In the genomic region with DNA sequence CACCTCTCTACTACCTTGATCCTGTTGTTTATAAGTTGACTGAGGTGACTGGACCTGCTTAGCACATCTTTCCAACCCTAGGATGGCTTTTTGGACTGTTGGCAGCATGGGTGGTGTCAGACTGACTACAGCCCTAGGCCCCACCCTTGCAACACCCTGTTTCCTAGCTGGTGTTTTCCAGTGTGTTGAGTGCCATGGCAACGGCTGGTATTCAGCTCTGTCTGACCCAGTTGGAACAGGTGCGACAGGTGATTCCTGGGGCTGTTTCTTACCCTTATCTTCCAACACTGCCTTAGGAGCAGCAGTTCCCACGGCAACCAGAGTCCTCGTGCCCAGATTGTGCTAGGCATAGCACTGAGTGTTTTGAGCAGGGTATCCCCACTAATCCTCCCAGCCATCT, we compare ENCODE assay signal across 10 mouse cellular contexts. TPM values are rescaled to one million over a fixed set of nuclear protein-coding genes. Genes with fewer than 3 reads are reported as not detected.
A peak's percentile ranks its signal among the peaks of the same experiment; 100 is the strongest.
DNase-seq lines count a peak whose midpoint lies in the region; ATAC-seq and TF ChIP-seq lines count a peak whose summit lies in the region.
"Had no signal": no experiment of that assay in that cellular context is flagged by ENCODE, and none has a peak within 500 bp of the region (broad histone marks: within the 10 kb centered on the region; RNA-seq: fewer than 3 reads in every experiment).

No protein-coding gene starts in this region.

- 66% methylated on average over 4 of the region's 4 CpGs for WGBS in liver, postnatal 0 days (ENCODE audit: insufficient replicate concordance)
- WGBS in intestine, embryonic 15.5 days, result 48% methylated on average over 4 of the region's 4 CpGs
- 70% methylated on average over 4 of the region's 4 CpGs for WGBS in neural tube, embryonic 13.5 days

- H3K27ac ChIP-seq in liver, postnatal 0 days (ENCODE audit: low read depth), result no peak overlapping the region
- peak overlapping the region; percentile 69; the same call in 1 of the 2 replicates for H3K27ac ChIP-seq in intestine, embryonic 15.5 days
- no peak overlapping the region for H3K27ac ChIP-seq in neural tube, embryonic 13.5 days (replicated peaks)

- no peaks in the 10 kb centered on the region for H3K9me3 ChIP-seq in liver, postnatal 0 days (ENCODE audit: low read length)
- no peaks in the 10 kb centered on the region for H3K9me3 ChIP-seq in intestine, embryonic 15.5 days
- no peaks in the 10 kb centered on the region for H3K9me3 ChIP-seq in neural tube, embryonic 13.5 days

- no peak for TF ChIP-seq CTCF in liver, postnatal 0 days (IDR thresholded peaks at IDR 0.05; ENCODE audit: low read depth)

- no peak for ATAC-seq in CD4-positive, CD25-positive, alpha-beta regulatory T cell, adult 4 months
- no peak for ATAC-seq in liver, postnatal 0 days
- ATAC-seq in intestine, embryonic 15.5 days, result no peak
- ATAC-seq in neural tube, embryonic 13.5 days (ENCODE audit: low read depth), result no peak

- TF ChIP-seq EP300 in liver, postnatal 0 days (IDR thresholded peaks at IDR 0.05; ENCODE audit: low read depth), result no peak

- H3K4me3 ChIP-seq in liver, postnatal 0 days (ENCODE audit: low read depth, low read length), result no peak overlapping the region
- H3K4me3 ChIP-seq in intestine, embryonic 15.5 days (replicated peaks), result 0 out of 2 replicates have a peak overlapping the region, but pooled peaks have one; percentile 92
- H3K4me3 ChIP-seq in neural tube, embryonic 13.5 days, result peak overlapping the region; percentile 84
- H3K4me3 ChIP-seq: myocyte had no signal

- peaks cover 17% of the 10 kb centered on the region for H3K27me3 ChIP-seq in liver, postnatal 0 days (ENCODE audit: insufficient read depth, low read length)
- H3K27me3 ChIP-seq in intestine, embryonic 15.5 days (replicated peaks), result no peaks in the 10 kb centered on the region
- H3K27me3 ChIP-seq in neural tube, embryonic 13.5 days, result no peaks in the 10 kb centered on the region

- H3K9ac ChIP-seq in liver, postnatal 0 days (replicated peaks), result no peak overlapping the region
- H3K9ac ChIP-seq in intestine, embryonic 15.5 days, result no peak overlapping the region
- H3K9ac ChIP-seq in neural tube, embryonic 13.5 days, result peak overlapping the region; percentile 3; the same call in 1 of the 2 replicates

- H3K4me2 ChIP-seq in liver, postnatal 0 days (ENCODE audit: low read depth, low read length), result peak overlapping the region; percentile 94; the same call in 1 of the 2 replicates
- H3K4me2 ChIP-seq in intestine, embryonic 15.5 days (replicated peaks), result peak overlapping the region; percentile 83
- H3K4me2 ChIP-seq in neural tube, embryonic 13.5 days, result peak overlapping the region; percentile 74

- H3K4me1 ChIP-seq in liver, postnatal 0 days (ENCODE audit: insufficient read depth), result peaks cover 51% of the 10 kb centered on the region
- H3K4me1 ChIP-seq in intestine, embryonic 15.5 days (replicated peaks), result peaks cover 49% of the 10 kb centered on the region
- peaks cover 87% of the 10 kb centered on the region for H3K4me1 ChIP-seq in neural tube, embryonic 13.5 days (replicated peaks)

- peak; percentile 59 for DNase-seq in CD4-positive, CD25-positive, alpha-beta regulatory T cell, adult 2 months (ENCODE audit: low read depth, low spot score)
- DNase-seq in liver, postnatal 0 days, result no peak
- DNase-seq in liver, result no peak
- no peak for DNase-seq in testis, postnatal 10 days (ENCODE audit: low spot score)
- no peak for DNase-seq in adrenal gland, adult 18-20 months (ENCODE audit: low spot score in 2 of 2)

- H3K36me3 ChIP-seq in liver, postnatal 0 days (replicated peaks; ENCODE audit: insufficient read depth, low read length), result no peaks in the 10 kb centered on the region
- no peaks in the 10 kb centered on the region for H3K36me3 ChIP-seq in intestine, embryonic 15.5 days
- H3K36me3 ChIP-seq in neural tube, embryonic 13.5 days, result no peaks in the 10 kb centered on the region

RNA-seq across cellular contexts. Expression of gene Fam102a, which starts 3.3 kb away (rescaled TPM):
- 10 to 100 TPM; 50.6 to 55.5 TPM for polyA plus RNA-seq in CD4-positive, CD25-positive, alpha-beta regulatory T cell, adult 4 months (2017; shearing (Covaris generic))
- polyA plus RNA-seq in liver, postnatal 0 days (2015; fragmentation: Nextera tagmentation; extraction: Ambion mirVana), result 4.8 and 6.1 TPM in 2 replicates
- 9.7 and 9.8 TPM in 2 replicates for polyA plus RNA-seq in intestine, embryonic 15.5 days (2015; fragmentation: Nextera tagmentation; extraction: Ambion mirVana)
- 7.9 and 9.1 TPM in 2 replicates for polyA plus RNA-seq in neural tube, embryonic 13.5 days (2015; fragmentation: Nextera tagmentation; extraction: Ambion mirVana)
- 10 to 100 TPM; 27.4 to 41.0 TPM for total RNA-seq in adrenal gland, adult 18-20 months (2021)

RNA-seq across cellular contexts. Expression of gene Dpm2, which starts 32.2 kb away (rescaled TPM):
- 100 to 1,000 TPM; 131 to 166 TPM for polyA plus RNA-seq in CD4-positive, CD25-positive, alpha-beta regulatory T cell, adult 4 months (2017; shearing (Covaris generic))
- 37.0 and 41.7 TPM in 2 replicates for polyA plus RNA-seq in liver, postnatal 0 days (2015; fragmentation: Nextera tagmentation; extraction: Ambion mirVana)
- polyA plus RNA-seq in intestine, embryonic 15.5 days (2015; fragmentation: Nextera tagmentation; extraction: Ambion mirVana), result 115 and 121 TPM in 2 replicates
- polyA plus RNA-seq in neural tube, embryonic 13.5 days (2015; fragmentation: Nextera tagmentation; extraction: Ambion mirVana), result 128 and 143 TPM in 2 replicates
- 10 to 100 TPM; 49.7 to 58.0 TPM for total RNA-seq in adrenal gland, adult 18-20 months (2021)

RNA-seq across cellular contexts. Expression of gene Pip5kl1, which starts 36.1 kb away (rescaled TPM):
- polyA plus RNA-seq in CD4-positive, CD25-positive, alpha-beta regulatory T cell, adult 4 months (2017; shearing (Covaris generic)), result not detected
- not detected in 2 replicates for polyA plus RNA-seq in liver, postnatal 0 days (2015; fragmentation: Nextera tagmentation; extraction: Ambion mirVana)
- polyA plus RNA-seq in intestine, embryonic 15.5 days (2015; fragmentation: Nextera tagmentation; extraction: Ambion mirVana), result 0.56 and 0.69 TPM in 2 replicates
- polyA plus RNA-seq in neural tube, embryonic 13.5 days (2015; fragmentation: Nextera tagmentation; extraction: Ambion mirVana), result 9.2 and 9.4 TPM in 2 replicates
- total RNA-seq in adrenal gland, adult 18-20 months (2021), result not detected
- total RNA-seq: hematopoietic stem cell, adult 5-6 weeks had no signal

RNA-seq across cellular contexts. Expression of gene 9430097D07Rik, which starts 37.0 kb away (rescaled TPM):
- not detected for polyA plus RNA-seq in CD4-positive, CD25-positive, alpha-beta regulatory T cell, adult 4 months (2017; shearing (Covaris generic))
- polyA plus RNA-seq in liver, postnatal 0 days (2015; fragmentation: Nextera tagmentation; extraction: Ambion mirVana), result not detected in 2 replicates
- not detected in 2 replicates for polyA plus RNA-seq in intestine, embryonic 15.5 days (2015; fragmentation: Nextera tagmentation; extraction: Ambion mirVana)
- 0.50 and 0.71 TPM in 2 replicates for polyA plus RNA-seq in neural tube, embryonic 13.5 days (2015; fragmentation: Nextera tagmentation; extraction: Ambion mirVana)
- total RNA-seq in adrenal gland, adult 18-20 months (2021), result not detected
- total RNA-seq: hematopoietic stem cell, adult 5-6 weeks had no signal

RNA-seq across cellular contexts. Expression of gene St6galnac4, which starts 48.4 kb away (rescaled TPM):
- 10 to 100 TPM; 25.2 to 38.6 TPM for polyA plus RNA-seq in CD4-positive, CD25-positive, alpha-beta regulatory T cell, adult 4 months (2017; shearing (Covaris generic))
- polyA plus RNA-seq in liver, postnatal 0 days (2015; fragmentation: Nextera tagmentation; extraction: Ambion mirVana), result 4.3 and 5.8 TPM in 2 replicates
- polyA plus RNA-seq in intestine, embryonic 15.5 days (2015; fragmentation: Nextera tagmentation; extraction: Ambion mirVana), result 16.4 and 18.8 TPM in 2 replicates
- 25.3 and 25.9 TPM in 2 replicates for polyA plus RNA-seq in neural tube, embryonic 13.5 days (2015; fragmentation: Nextera tagmentation; extraction: Ambion mirVana)
- 10 to 100 TPM in 1 of 2 experiments, 1 to 10 TPM in 1; 6.6 to 11.4 TPM for total RNA-seq in adrenal gland, adult 18-20 months (2021)
